Mouse (Mus musculus) cortical plate, adult 2 months (tissue): ENCODE results near the gene Col27a1. TPM values are rescaled to one million over a fixed set of nuclear protein-coding genes. Genes with fewer than 3 reads are reported as not detected.

Source experiments
- H3K27ac ChIP-seq: fragments of 200-500 bp; 2 replicates; pipeline ENCODE4 v1.5.1; 2012; ENCODE audit warnings: low read length, control low read depth, inconsistent platforms; ENCODE audit not compliant: insufficient read depth
- H3K4me1 ChIP-seq: fragments of 200-500 bp; 2 replicates; pipeline ENCODE4 v1.6.1; 2011; ENCODE audit warnings: low read length; ENCODE audit not compliant: control insufficient read depth, insufficient read depth
- H3K4me3 ChIP-seq: fragments of 200-500 bp; 2 replicates; pipeline ENCODE4 v1.5.1; 2011; ENCODE audit warnings: mild to moderate bottlenecking, low read length, control low read depth; ENCODE audit not compliant: insufficient read depth
- CTCF ChIP-seq: fragments of 200-500 bp; IDR thresholded peaks from 2 replicates; pipeline ENCODE4 v1.5.1; 2011; ENCODE audit warnings: mild to moderate bottlenecking, control low read depth, low read length; ENCODE audit not compliant: insufficient read depth; ENCODE audit errors: extremely low read depth
- POLR2A ChIP-seq: fragments of 200-500 bp; IDR thresholded peaks from 2 replicates; pipeline ENCODE4 v1.6.1; 2011; ENCODE audit warnings: mild to moderate bottlenecking, low read length, control low read depth; ENCODE audit not compliant: insufficient read depth; ENCODE audit errors: extremely low read depth
- polyA plus RNA-seq: library from polyadenylated mRNA; depleted of rRNA; stranded (reverse); fragments of >200 nt; gene quantifications from 2 replicates; pipeline ENCODE4 v1.2.3, GENCODE M21; 2012

Gene Col27a1
- polyA plus RNA-seq, 1 experiment, result 3.5 TPM

DNA sequence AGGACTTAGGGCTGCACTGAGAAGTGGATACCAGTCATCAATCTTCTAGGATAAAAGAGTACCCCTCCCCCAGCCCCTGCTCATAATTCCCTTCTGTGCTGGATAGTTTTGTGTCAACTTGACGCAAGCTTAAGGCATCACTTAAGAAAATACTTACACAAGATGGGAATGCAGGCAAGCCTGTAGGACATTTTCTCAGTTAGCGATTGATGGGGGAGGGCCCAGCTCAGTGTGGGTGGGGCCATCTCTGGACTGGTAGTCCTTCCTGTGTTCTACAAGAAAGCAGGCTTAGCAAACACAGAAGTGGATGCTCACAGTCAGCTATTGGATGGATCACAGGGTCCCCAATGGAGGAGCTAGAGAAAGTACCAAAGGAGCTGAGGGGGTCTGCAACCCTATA is 19.4 kb upstream of the Col27a1 start:
- TF ChIP-seq POLR2A (no peak), CTCF (no peak)
- Histone ChIP-seq H3K4me3 (no peak overlapping the region), H3K27ac (no peak overlapping the region), H3K4me1 (no peaks in the 10 kb centered on the region)

- TF ChIP-seq POLR2A (no peak), CTCF (no peak)
- Histone ChIP-seq H3K4me3 (no peak overlapping the region), H3K27ac (no peak overlapping the region), H3K4me1 (no peaks in the 10 kb centered on the region)
Observed at GRCm38 (mm10) chr4:63199366-63199765, 14.4 kb upstream of the Col27a1 start.

DNA sequence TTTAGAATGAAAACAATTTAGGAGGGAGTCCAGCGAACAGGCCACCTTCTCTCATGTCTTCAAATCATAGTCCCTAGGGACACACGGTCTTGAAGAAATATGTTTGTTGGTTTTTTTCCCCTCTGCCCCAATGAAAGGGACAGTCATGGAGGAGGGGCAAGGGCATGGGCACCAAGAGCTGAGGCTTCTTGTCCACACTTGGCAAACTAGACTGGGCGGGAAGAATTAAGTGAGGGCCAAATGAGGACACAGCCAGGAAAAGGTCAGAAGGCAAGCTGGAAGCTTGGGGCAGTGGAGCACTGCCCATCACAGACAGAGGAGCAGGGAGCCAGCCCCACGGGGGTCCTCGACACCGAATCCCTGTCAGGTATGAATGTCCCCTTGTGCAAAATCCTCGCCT is 9.9 kb upstream of the Col27a1 start:
- no peak overlapping the region for H3K4me3 ChIP-seq
- H3K27ac ChIP-seq, result no peak overlapping the region
- no peaks in the 10 kb centered on the region for H3K4me1 ChIP-seq
- TF ChIP-seq CTCF, result no peak
- TF ChIP-seq POLR2A, result no peak

DNA sequence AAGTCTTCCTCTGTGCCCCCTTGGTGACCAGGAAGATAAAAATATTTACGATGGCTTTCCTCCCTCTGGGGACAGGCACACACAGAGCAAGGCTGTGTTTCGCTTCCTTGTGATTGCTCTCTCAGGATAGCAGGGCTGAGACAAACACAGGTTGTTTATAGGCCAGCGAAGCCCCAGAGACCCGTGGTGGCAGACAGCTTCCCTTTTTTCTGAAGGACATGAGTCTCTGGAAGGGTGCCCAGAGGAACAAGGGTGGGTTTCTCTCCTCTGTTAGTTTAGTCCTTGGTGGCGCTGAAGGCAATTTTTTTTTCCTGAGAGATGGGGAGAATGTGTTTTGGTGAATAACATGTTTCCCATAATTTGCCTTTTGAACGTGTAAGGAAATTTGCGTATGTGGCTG is 8.2 kb upstream of the Col27a1 start:
- TF ChIP-seq POLR2A (no peak), CTCF (no peak)
- Histone ChIP-seq H3K27ac (0 out of 2 replicates have a peak overlapping the region, but pooled peaks have one; percentile 19), H3K4me3 (no peak overlapping the region), H3K4me1 (no peaks in the 10 kb centered on the region)

- TF ChIP-seq POLR2A (no peak), CTCF (peak; percentile 65)
- no peak overlapping the region for H3K27ac ChIP-seq
Observed at GRCm38 (mm10) chr4:63215185-63215992, 1.6 kb downstream of the Col27a1 start.

GRCm38 (mm10) chr4:63215993-63216531 is 2.3 kb downstream of the Col27a1 start:
- no peaks in the 10 kb centered on the region for H3K4me1 ChIP-seq
- H3K27ac ChIP-seq, result no peak overlapping the region
- H3K4me3 ChIP-seq, result peak overlapping the region; percentile 4
- TF ChIP-seq CTCF, result no peak
- no peak for TF ChIP-seq POLR2A

More at GRCm38 (mm10) chr4:63215185-63215992, 1.6 kb downstream of the Col27a1 start:
- Histone ChIP-seq H3K4me1 (no peaks in the 10 kb centered on the region), H3K4me3 (peak overlapping the region; percentile 4)

- no peak overlapping the region for H3K27ac ChIP-seq
- no peak for TF ChIP-seq CTCF
- TF ChIP-seq POLR2A, result no peak
- H3K4me3 ChIP-seq, result no peak overlapping the region
- H3K4me1 ChIP-seq, result no peaks in the 10 kb centered on the region
Observed at GRCm38 (mm10) chr4:63216566-63216965, 2.8 kb downstream of the Col27a1 start.

DNA sequence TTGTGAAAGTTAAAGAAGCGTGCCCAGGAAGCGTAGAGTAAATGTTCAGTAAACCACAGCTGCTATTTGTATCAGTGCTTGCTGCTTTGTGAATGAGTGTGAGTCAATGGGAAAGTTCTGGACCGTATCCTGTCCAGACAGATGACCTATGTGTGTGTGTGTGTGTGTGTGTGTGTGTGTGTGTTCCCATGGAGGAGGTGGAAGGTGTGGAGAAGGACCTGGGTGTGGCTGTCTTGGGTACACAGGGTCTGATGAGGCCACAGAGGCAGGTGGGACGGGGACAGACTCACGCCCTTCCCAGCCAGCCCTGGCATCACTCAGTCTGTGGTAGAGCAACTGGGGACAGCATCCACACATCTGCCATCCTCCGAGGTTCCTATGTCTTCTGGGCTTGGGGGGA is 3.7 kb downstream of the Col27a1 start:
- Histone ChIP-seq H3K4me3 (no peak overlapping the region), H3K4me1 (no peaks in the 10 kb centered on the region), H3K27ac (no peak overlapping the region)
- TF ChIP-seq CTCF, result no peak
- TF ChIP-seq POLR2A, result no peak

DNA sequence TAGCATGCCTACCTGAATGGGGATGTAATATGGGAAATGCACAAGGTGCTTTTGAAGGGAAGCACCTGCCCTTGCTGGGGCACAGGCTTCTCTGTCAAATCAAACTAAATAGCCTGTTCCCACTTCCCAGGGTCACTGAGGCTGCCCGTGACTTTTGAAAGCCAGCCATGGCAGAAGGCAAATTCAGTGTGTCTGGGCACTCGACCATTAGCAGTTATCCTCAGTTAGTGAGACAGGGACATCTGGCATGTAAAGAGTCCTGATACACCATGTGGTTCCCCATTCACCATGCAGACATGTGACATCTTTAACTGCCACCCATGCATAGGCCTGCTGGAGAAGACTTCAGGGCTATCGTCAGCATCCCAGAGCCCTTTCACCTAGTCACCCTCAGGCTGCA is 5.3 kb downstream of the Col27a1 start:
- H3K27ac ChIP-seq, result no peak overlapping the region
- no peaks in the 10 kb centered on the region for H3K4me1 ChIP-seq
- H3K4me3 ChIP-seq, result no peak overlapping the region
- TF ChIP-seq CTCF, result no peak
- no peak for TF ChIP-seq POLR2A

DNA sequence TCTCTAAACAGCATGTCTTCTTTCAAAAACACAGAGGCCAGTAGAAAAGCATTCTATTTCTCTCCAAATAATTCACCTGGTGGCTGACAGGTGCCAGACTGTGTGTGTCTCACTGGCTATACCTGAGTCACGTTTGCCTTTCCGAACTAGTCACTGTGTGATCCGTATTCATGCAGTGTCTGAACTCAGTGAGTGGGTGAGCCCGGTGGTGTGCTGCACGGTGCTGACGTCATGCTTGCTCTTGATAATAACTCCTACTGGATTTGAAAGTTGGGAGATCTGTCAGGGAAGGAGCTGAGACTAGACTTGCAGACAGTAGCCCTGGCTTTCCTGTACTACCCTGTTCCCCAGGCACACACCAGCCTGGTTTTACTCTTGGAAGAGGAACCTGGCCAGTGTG is 5.8 kb downstream of the Col27a1 start:
- Histone ChIP-seq H3K27ac (no peak overlapping the region), H3K4me1 (no peaks in the 10 kb centered on the region), H3K4me3 (no peak overlapping the region)
- TF ChIP-seq POLR2A (no peak), CTCF (no peak)
